Mouse (Mus musculus): Measurements from ENCODE around the gene Bcr. TPM values are rescaled to one million over a fixed set of nuclear protein-coding genes. Genes with fewer than 3 reads are reported as not detected.

The Bcr gene
- total and polyA plus RNA-seq, 2 experiments from 2014 or later: 10.1 to 61.4 TPM

DNA sequence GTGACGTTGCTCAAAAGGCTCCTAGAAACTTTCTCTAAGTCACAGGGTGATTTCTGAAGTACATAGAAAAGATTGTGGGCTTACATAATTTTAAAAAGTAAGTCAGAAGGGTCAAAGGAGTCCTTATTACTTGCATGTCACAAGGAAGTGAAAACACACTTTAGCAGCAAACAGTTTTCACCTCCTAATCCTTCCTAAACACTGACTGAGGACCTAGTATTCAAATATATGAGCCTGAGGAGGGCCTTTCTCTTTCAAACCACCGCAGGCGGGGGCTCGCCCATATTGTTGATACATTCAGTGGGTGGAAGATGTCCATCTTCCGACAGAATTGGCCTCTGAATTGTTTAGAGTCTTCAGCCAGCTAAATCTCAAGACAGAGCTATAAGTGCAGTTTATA, 59.8 kb downstream of the Bcr start:
- Histone ChIP-seq H3K4me3 (ENCODE audit: low read length) (no peak overlapping the region), H3K27me3 (ENCODE audit: insufficient read depth, low read length) (no peaks in the 10 kb centered on the region), H3K27ac (no peak overlapping the region), H3K9me3 (ENCODE audit: low read length) (no peaks in the 10 kb centered on the region), H3K9ac (replicated peaks; ENCODE audit: low read length) (no peak overlapping the region), H3K4me2 (ENCODE audit: low read depth, low read length) (no peak overlapping the region), H3K4me1 (ENCODE audit: insufficient read depth, low read length) (0 out of 2 replicates have a peak, but pooled peaks cover 4% of the 10 kb centered on the region), H3K36me3 (ENCODE audit: insufficient read depth, low read length) (no peaks in the 10 kb centered on the region)
- DNase-seq (ENCODE audit: low spot score): no peak
- no peak for ATAC-seq
- TF ChIP-seq CTCF (IDR thresholded peaks at IDR 0.05; ENCODE audit: low read depth): no peak
- WGBS: 83% methylated on average over 5 of the region's 5 CpGs

- peaks cover 3% of the 10 kb centered on the region; the same call in 1 of the 2 replicates for H3K36me3 ChIP-seq (ENCODE audit: insufficient read depth, low read length)
- peak; percentile 73 for DNase-seq (ENCODE audit: low spot score)
- peak; percentile 82 for ATAC-seq
- WGBS: 30% methylated on average over 5 of the region's 5 CpGs
- H3K27me3 ChIP-seq (ENCODE audit: insufficient read depth, low read length): no peaks in the 10 kb centered on the region
- no peak overlapping the region for H3K4me3 ChIP-seq (ENCODE audit: low read length)
- H3K9me3 ChIP-seq (ENCODE audit: low read length): no peaks in the 10 kb centered on the region
- H3K27ac ChIP-seq: no peak overlapping the region
- 0 out of 2 replicates have a peak, but pooled peaks cover 4% of the 10 kb centered on the region for H3K4me1 ChIP-seq (ENCODE audit: insufficient read depth, low read length)
- H3K4me2 ChIP-seq (ENCODE audit: low read depth, low read length): no peak overlapping the region
- TF ChIP-seq CTCF (IDR thresholded peaks at IDR 0.05; ENCODE audit: low read depth): no peak
- no peak overlapping the region for H3K9ac ChIP-seq (replicated peaks; ENCODE audit: low read length)
These were observed 60.6 kb downstream of the Bcr start for GRCm38 (mm10) chr10:75121028-75121427.

- DNase-seq (ENCODE audit: low spot score): peak; percentile 39
- H3K9me3 ChIP-seq (ENCODE audit: low read length): no peaks in the 10 kb centered on the region
- H3K36me3 ChIP-seq (ENCODE audit: insufficient read depth, low read length): peaks cover 3% of the 10 kb centered on the region; the same call in 1 of the 2 replicates
- no peak for TF ChIP-seq CTCF (IDR thresholded peaks at IDR 0.05; ENCODE audit: low read depth)
- H3K27ac ChIP-seq: no peak overlapping the region
- H3K4me1 ChIP-seq (ENCODE audit: insufficient read depth, low read length): no peaks in the 10 kb centered on the region
- no peak overlapping the region for H3K4me3 ChIP-seq (ENCODE audit: low read length)
- 33% methylated on average over 4 of the region's 4 CpGs for whole genome bisulfite sequencing
- ATAC-seq: no peak
- no peaks in the 10 kb centered on the region for H3K27me3 ChIP-seq (ENCODE audit: insufficient read depth, low read length)
- no peak overlapping the region for H3K4me2 ChIP-seq (ENCODE audit: low read depth, low read length)
- H3K9ac ChIP-seq (replicated peaks; ENCODE audit: low read length): no peak overlapping the region
These were observed 65.2 kb downstream of the Bcr start for GRCm38 (mm10) chr10:75125577-75125976.

GRCm38 (mm10) chr10:75129283-75129710, 68.9 kb downstream of the Bcr start:
- DNase-seq (ENCODE audit: low spot score): no peak
- Histone ChIP-seq H3K9ac (replicated peaks; ENCODE audit: low read length) (no peak overlapping the region), H3K27ac (no peak overlapping the region), H3K4me1 (ENCODE audit: insufficient read depth, low read length) (no peaks in the 10 kb centered on the region), H3K27me3 (ENCODE audit: insufficient read depth, low read length) (no peaks in the 10 kb centered on the region), H3K9me3 (ENCODE audit: low read length) (no peaks in the 10 kb centered on the region), H3K36me3 (ENCODE audit: insufficient read depth, low read length) (peaks cover 8% of the 10 kb centered on the region; the same call in 1 of the 2 replicates), H3K4me3 (ENCODE audit: low read length) (no peak overlapping the region), H3K4me2 (ENCODE audit: low read depth, low read length) (no peak overlapping the region)
- TF ChIP-seq CTCF (IDR thresholded peaks at IDR 0.05; ENCODE audit: low read depth): no peak
- 79% methylated on average over 7 of the region's 7 CpGs for WGBS
- ATAC-seq: no peak

DNA sequence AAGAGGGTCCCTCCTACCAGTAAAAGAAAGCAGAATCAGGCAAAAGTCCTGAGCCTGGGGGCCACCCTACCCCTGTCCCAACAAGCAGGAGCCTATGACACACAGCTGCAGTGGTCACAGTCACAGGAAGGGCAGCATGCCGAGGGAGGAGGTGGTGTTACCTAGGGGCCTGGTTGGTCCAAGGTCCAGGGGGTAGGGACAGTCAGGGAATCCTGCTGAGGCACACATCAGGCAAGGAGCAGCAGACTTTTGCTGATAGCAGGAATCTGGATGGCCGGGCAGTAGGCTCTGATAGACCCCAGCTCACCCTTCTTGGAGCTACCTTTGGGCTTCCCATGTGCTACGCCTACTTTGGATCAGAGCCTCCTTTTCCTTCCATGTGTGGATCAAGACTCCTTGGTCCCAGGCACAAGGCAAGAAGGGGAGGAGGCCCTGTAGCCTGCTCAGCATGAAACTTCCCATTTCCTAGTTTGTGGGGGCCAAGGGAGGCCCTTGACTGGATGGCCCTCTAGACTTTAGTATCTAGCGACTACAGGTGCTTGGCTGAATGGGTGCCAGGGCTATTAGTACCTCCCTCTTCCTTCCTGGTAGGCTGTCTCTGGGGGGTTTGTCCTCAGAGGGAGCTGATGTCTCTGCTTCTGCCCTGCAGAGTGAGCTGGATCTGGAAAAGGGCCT, 70.1 kb downstream of the Bcr start:
- no peak overlapping the region for H3K9ac ChIP-seq (replicated peaks; ENCODE audit: low read length)
- 93% methylated on average over 4 of the region's 4 CpGs for WGBS
- H3K4me2 ChIP-seq (ENCODE audit: low read depth, low read length): no peak overlapping the region
- DNase-seq (ENCODE audit: low spot score) (no peak), ATAC-seq (no peak)
- no peak for TF ChIP-seq CTCF (IDR thresholded peaks at IDR 0.05; ENCODE audit: low read depth)
- no peak overlapping the region for H3K27ac ChIP-seq
- no peak overlapping the region for H3K4me3 ChIP-seq (ENCODE audit: low read length)
- no peaks in the 10 kb centered on the region for H3K27me3 ChIP-seq (ENCODE audit: insufficient read depth, low read length)
- H3K9me3 ChIP-seq (ENCODE audit: low read length): no peaks in the 10 kb centered on the region
- H3K4me1 ChIP-seq (ENCODE audit: insufficient read depth, low read length): no peaks in the 10 kb centered on the region
- H3K36me3 ChIP-seq (ENCODE audit: insufficient read depth, low read length): peaks cover 8% of the 10 kb centered on the region; the same call in 1 of the 2 replicates

GRCm38 (mm10) chr10:75131625-75132024, 71.2 kb downstream of the Bcr start:
- Histone ChIP-seq H3K36me3 (ENCODE audit: insufficient read depth, low read length) (peaks cover 15% of the 10 kb centered on the region; the same call in 1 of the 2 replicates), H3K9ac (replicated peaks; ENCODE audit: low read length) (no peak overlapping the region), H3K4me3 (ENCODE audit: low read length) (no peak overlapping the region), H3K27ac (no peak overlapping the region), H3K4me2 (ENCODE audit: low read depth, low read length) (no peak overlapping the region), H3K27me3 (ENCODE audit: insufficient read depth, low read length) (no peaks in the 10 kb centered on the region), H3K4me1 (ENCODE audit: insufficient read depth, low read length) (no peaks in the 10 kb centered on the region), H3K9me3 (ENCODE audit: low read length) (no peaks in the 10 kb centered on the region)
- 70% methylated on average over 8 of the region's 8 CpGs for WGBS
- TF ChIP-seq CTCF (IDR thresholded peaks at IDR 0.05; ENCODE audit: low read depth): no peak
- ATAC-seq: no peak
- DNase-seq (ENCODE audit: low spot score): no peak

Measured in hindbrain, postnatal 0 days (tissue).